Mouse (Mus musculus): Measurements from ENCODE around the gene Iqcf3. TPM values are rescaled to one million over a fixed set of nuclear protein-coding genes. Genes with fewer than 3 reads are reported as not detected.

The Iqcf3 gene
- polyA plus RNA-seq, 1 experiment, result not detected

DNA sequence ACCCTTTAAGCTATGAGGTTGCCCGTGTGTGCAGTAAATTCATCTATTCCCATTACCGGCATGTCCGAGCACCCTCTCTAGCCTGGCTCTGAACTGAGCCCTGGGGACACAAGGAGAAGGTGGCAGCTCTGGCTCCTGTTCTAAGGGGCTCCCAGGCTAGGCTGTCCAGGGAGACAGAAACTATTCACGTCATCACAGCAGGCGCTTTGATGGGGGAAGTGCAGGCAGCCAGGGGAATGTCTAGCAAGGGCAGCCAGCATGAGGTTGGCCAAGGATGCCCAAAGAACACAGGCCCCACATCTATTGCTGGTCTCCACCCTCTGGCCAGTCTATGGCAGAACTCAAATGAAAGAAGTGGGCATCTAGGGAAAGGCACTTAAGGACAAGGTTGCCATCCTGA lies 103.5 kb downstream of the Iqcf3 start:
- no peak for DNase-seq (ENCODE audit: low read depth, low spot score)
- 88% methylated on average over 5 of the region's 5 CpGs for WGBS

DNA sequence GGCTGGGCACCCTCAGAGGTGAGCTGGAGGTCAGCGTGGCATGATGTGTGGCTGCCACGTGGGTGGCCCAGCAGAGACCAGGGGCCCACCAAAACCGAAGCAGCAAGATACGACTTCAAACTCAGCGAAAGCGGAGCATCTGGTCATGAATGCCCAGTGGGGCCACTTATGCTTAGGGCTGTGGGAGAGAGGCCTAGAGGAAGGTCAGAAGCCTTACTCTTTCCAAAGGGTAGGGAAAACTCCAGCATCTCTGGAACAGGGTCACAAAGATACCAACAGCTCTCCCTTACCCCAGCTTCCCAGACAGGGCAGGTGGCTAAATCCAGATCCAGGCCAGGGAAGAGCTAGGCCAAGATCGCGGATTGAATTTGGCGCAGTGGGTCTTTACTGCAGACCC lies 104.3 kb downstream of the Iqcf3 start:
- no peak for DNase-seq (ENCODE audit: low read depth, low spot score)
- WGBS, result 79% methylated on average over 9 of the region's 9 CpGs

DNA sequence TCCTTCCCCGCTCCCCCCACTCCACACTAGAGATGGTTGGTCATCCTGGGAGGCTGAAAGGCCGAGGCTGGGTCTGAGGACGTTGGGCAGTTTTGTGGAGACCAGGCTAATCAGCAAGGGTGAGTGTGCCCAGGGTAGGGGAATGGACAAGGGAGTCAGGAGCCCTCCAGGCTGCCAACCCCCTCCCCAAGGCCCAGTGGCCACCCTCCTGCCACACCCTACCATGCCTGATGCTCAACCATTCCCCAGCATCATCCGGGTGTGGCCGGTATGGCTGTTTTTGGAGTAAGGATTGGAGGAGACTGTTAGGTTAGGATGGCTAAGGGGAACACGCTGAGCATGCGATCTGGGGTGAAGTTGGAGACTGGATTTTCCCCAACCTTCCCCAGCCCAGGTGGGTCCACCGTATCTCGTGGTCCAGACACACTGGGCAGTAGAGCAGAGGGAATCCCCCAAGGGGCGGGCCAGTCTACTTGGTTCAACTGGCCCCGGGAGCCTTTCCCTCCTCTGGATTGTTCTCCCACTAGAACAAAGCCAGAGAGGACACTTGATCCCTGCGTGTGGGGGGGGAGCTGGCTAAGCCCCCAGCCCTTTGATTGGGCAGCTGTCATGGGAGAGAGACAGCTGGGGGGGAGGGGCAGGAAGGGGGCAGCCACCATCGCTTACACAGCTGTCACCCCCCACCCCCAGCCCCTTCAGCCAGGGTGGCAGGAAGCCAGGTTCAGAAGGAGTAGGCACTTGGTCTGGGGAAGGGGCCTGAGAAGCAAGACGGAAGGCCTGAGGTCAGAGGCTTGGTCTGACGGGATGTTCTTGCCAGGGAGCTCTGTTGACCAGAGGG lies 104.9 kb downstream of the Iqcf3 start:
- no peak for DNase-seq (ENCODE audit: low read depth, low spot score)
- WGBS, result 73% methylated on average over 15 of the region's 15 CpGs

- no peak for DNase-seq (ENCODE audit: low read depth, low spot score)
- 67% methylated on average over 17 of the region's 17 CpGs for WGBS
Measured at GRCm38 (mm10) chr9:106454888-106455681, 106.3 kb downstream of the Iqcf3 start.

DNA sequence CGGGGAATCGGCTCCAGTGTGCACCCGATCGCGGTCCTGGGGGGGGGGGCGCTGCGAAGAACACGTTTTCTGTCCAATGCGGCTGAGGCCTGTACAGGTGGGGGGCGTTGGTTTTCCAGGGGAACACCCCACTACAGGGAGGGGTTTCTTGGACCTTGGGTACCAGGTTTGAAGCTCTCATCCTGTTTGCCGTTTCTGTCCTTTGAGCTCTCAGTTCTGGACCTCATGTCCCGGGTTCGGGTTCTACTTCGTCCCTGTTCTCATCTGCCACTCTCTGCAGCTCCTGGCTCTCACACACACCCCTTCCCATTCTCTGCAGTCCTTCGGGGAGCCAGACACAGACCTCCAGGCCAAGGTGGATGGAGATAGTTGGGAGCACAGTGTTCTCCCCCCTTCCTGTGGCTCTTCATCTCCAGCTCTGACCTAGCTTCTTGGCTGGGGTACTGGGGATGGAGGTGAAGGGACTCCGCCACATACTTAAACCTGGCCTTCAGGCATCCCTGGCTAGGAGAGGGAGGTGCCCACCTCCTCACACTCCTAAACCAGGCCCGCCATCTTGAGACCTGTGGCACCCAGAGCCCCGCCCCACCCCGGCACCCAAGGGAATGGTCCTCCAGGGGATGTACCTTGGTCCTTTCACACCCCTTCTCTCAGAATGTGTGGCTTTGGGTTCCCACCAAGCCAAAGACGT lies 107.2 kb downstream of the Iqcf3 start:
- no peak for DNase-seq (ENCODE audit: low read depth, low spot score)
- WGBS, result 20% methylated on average over 20 of the region's 20 CpGs

DNA sequence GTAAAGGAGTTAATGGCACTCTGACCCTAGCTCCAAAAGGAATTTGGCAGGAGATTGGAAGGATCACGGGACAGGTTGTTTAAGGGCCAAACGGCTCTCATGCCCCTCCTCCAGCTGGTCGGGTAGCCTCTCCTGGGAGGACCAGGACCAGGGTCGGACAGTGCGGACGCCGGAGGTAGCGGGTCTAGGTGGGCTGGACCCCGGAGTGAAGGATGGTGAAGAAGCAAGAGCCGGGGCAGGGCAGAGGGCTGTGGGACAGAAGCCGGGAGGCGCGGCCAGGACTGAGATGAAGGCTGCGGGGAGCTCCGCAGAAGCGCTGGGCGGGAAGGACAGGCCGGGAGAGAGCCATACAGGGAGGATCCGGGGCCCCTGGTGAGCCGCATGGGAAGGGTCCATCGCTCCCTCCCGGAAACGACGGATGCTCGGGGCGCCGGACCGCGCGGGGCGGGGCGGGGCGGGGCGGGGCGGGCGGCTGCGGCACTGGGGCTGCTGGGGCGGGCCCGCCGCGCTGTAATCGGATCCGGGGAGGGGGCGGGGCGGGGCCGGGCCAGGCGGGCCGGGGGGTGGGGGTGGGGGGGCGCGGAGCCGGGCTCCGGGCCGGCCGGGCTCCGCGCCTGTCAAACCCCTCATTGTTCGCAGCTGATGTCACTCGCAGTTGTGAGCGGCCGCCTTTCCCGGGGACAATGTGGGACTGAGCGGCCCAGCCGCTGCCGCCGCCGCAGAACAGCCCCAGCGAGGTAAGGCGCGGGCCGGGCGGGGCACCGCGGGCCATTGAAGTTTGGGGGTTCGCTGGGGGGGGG lies 108.0 kb downstream of the Iqcf3 start, which contains the start of gene Pcbp4:
TSS of gene Pcbp4 (plus strand) at position 21 of the 800 bp plus-strand sequence.
- under 1% methylated on average over 55 of the region's 74 CpGs for WGBS

More for the DNA sequence above, 108.0 kb downstream of the Iqcf3 start, which contains the start of gene Pcbp4:
- DNase-seq (ENCODE audit: low read depth, low spot score), result no peak

Other genes starting within 250 kb of the Iqcf3 start
- gene Dusp7, start 193.0 kb downstream of the Iqcf3 start, polyA plus RNA-seq (2012; rRNA removed), result 12.6 and 15.2 TPM in 2 replicates
- 788 and 789 TPM in 2 replicates for gene Rpl29, start 132.2 kb downstream of the Iqcf3 start, polyA plus RNA-seq (2012; rRNA removed)
- gene Acy1, start 123.3 kb downstream of the Iqcf3 start, polyA plus RNA-seq (2012; rRNA removed), result 88.7 and 135 TPM in 2 replicates
- 58.1 and 64.3 TPM in 2 replicates for gene Abhd14b, start 114.2 kb downstream of the Iqcf3 start, polyA plus RNA-seq (2012; rRNA removed)
- 43.9 and 46.5 TPM in 2 replicates for gene Abhd14a, start 114.0 kb downstream of the Iqcf3 start, polyA plus RNA-seq (2012; rRNA removed)
- 15.4 and 17.4 TPM in 2 replicates for gene Pcbp4, start 108.3 kb downstream of the Iqcf3 start, polyA plus RNA-seq (2012; rRNA removed)
- 0.05 and 0.21 TPM in 2 replicates for gene Gpr62, start 95.7 kb downstream of the Iqcf3 start, polyA plus RNA-seq (2012; rRNA removed)
- gene Rrp9, start 85.7 kb downstream of the Iqcf3 start, polyA plus RNA-seq (2012; rRNA removed), result 24.4 and 28.9 TPM in 2 replicates
- 19.5 and 31.6 TPM in 2 replicates for gene Parp3, start 84.7 kb downstream of the Iqcf3 start, polyA plus RNA-seq (2012; rRNA removed)
- gene Iqcf1, start 61.7 kb downstream of the Iqcf3 start, polyA plus RNA-seq (2012; rRNA removed), result not detected in 2 replicates
- gene Iqcf5, start 47.1 kb downstream of the Iqcf3 start, polyA plus RNA-seq (2012; rRNA removed), result not detected in 2 replicates
- gene Iqcf4, start 9.4 kb upstream of the Iqcf3 start, polyA plus RNA-seq (2012; rRNA removed), result not detected in 2 replicates
- not detected in 2 replicates for gene Iqcf6, start 65.0 kb upstream of the Iqcf3 start, polyA plus RNA-seq (2012; rRNA removed)
- gene Grm2, start 94.5 kb upstream of the Iqcf3 start, polyA plus RNA-seq (2012; rRNA removed), result 0.16 and 0.25 TPM in 2 replicates
- gene Tex264, start 124.3 kb upstream of the Iqcf3 start, polyA plus RNA-seq (2012; rRNA removed), result 65.6 and 68.0 TPM in 2 replicates
- gene Rad54l2, start 227.6 kb upstream of the Iqcf3 start, polyA plus RNA-seq (2012; rRNA removed), result 7.4 and 15.6 TPM in 2 replicates

Measured in large intestine, adult 2 months (tissue).